Mouse (Mus musculus) heart, embryonic 15.5 days (tissue): Measurements from ENCODE around the gene Bahcc1. TPM values are rescaled to one million over a fixed set of nuclear protein-coding genes. Genes with fewer than 3 reads are reported as not detected.

Experiments
- ATAC-seq: fragments of 200-750 bp; cut with Nextera tagmentation; replicated peaks from 2 replicates; pipeline ENCODE4 v1.8.0; 2017; ENCODE audit warnings: low read depth, moderate TSS enrichment; ENCODE audit not compliant: insufficient number of reproducible peaks, insufficient read depth, low FRiP score
- H3K27ac ChIP-seq: fragments of 300-500 bp; sonication (generic); 2 replicates; pipeline ENCODE4 v1.5.1; 2015; ENCODE audit warnings: mild to moderate bottlenecking, inconsistent platforms
- H3K27me3 ChIP-seq: fragments of 300-500 bp; sonication (generic); 2 replicates; pipeline ENCODE4 v1.6.1; 2015; ENCODE audit warnings: inconsistent platforms
- H3K36me3 ChIP-seq: fragments of 300-500 bp; sonication (generic); 2 replicates; pipeline ENCODE4 v1.6.1; 2015; ENCODE audit warnings: mild to moderate bottlenecking, inconsistent platforms
- H3K4me1 ChIP-seq: fragments of 300-500 bp; sonication (generic); replicated peaks from 2 replicates; pipeline ENCODE4 v1.6.1; 2015; ENCODE audit warnings: inconsistent platforms
- H3K4me2 ChIP-seq: fragments of 300-500 bp; sonication (generic); 2 replicates; pipeline ENCODE4 v1.6.1; 2015; ENCODE audit warnings: inconsistent platforms, mild to moderate bottlenecking, moderate library complexity
- H3K4me3 ChIP-seq: fragments of 300-500 bp; sonication (generic); 2 replicates; pipeline ENCODE4 v1.5.1; 2015; ENCODE audit warnings: mild to moderate bottlenecking, inconsistent platforms
- H3K9ac ChIP-seq: fragments of 300-500 bp; sonication (generic); 2 replicates; pipeline ENCODE4 v1.6.1; 2015; ENCODE audit warnings: mild to moderate bottlenecking, inconsistent platforms
- H3K9me3 ChIP-seq: fragments of 300-500 bp; sonication (generic); replicated peaks from 2 replicates; pipeline ENCODE4 v1.6.1; 2016; ENCODE audit warnings: inconsistent platforms
- WGBS: fragments of 180-500 bp; shearing (Covaris S2); methylation state at CpG from one replicate; pipeline ENCODE4 v1.1.7; 2015; ENCODE audit warnings: mixed read lengths; 5-methylcytosine and 5-hydroxymethylcytosine counted together
- polyA plus RNA-seq: library from polyadenylated mRNA; unstranded; fragments of >200 nt; fragmentation: Nextera tagmentation; extraction: Ambion mirVana; gene quantifications from 2 replicates; pipeline ENCODE4 v1.2.1, GENCODE M21; 2015

The Bahcc1 gene
- polyA plus RNA-seq, 1 experiment from 2014 or later: 4.2 TPM

DNA sequence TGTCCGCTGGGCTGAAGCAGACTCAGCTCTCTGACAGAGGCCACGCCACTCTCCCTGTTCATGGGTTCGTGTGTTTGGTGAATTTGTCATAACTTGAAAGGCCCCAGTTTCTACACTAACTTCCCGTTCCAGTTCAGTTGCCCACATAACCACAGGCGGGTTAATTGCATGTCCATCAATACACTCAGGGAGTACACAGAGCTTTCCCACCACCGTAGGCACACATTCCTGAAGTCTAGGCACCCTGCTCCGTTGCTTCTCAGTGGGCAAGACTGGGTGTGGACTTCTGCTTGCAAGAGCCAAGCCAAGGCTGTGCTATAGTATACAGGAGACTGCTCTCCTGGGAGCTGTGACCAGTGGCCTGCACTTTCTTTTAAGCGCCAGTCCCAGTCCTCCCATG lies 23.3 kb upstream of the Bahcc1 start:
- Histone ChIP-seq H3K4me1 (peaks cover 29% of the 10 kb centered on the region), H3K36me3 (no peaks in the 10 kb centered on the region), H3K4me3 (no peak overlapping the region), H3K4me2 (no peak overlapping the region), H3K9me3 (no peaks in the 10 kb centered on the region), H3K9ac (no peak overlapping the region), H3K27me3 (no peaks in the 10 kb centered on the region), H3K27ac (no peak overlapping the region)
- WGBS: 72% methylated on average over 8 of the region's 8 CpGs
- no peak for ATAC-seq

GRCm38 (mm10) chr11:120215726-120216241 lies 17.0 kb upstream of the Bahcc1 start:
- ATAC-seq: no peak
- H3K27ac ChIP-seq: peak overlapping the region; percentile 87
- H3K4me2 ChIP-seq: 0 out of 2 replicates have a peak overlapping the region, but pooled peaks have one; percentile 2
- peaks cover 51% of the 10 kb centered on the region for H3K4me1 ChIP-seq
- no peaks in the 10 kb centered on the region for H3K9me3 ChIP-seq
- no peaks in the 10 kb centered on the region for H3K27me3 ChIP-seq
- 34% methylated on average over 10 of the region's 10 CpGs for WGBS
- no peak overlapping the region for H3K9ac ChIP-seq
- no peak overlapping the region for H3K4me3 ChIP-seq
- no peaks in the 10 kb centered on the region for H3K36me3 ChIP-seq

- H3K4me1 ChIP-seq: peaks cover 60% of the 10 kb centered on the region
These were observed 16.0 kb upstream of the Bahcc1 start for GRCm38 (mm10) chr11:120216540-120217324.

DNA sequence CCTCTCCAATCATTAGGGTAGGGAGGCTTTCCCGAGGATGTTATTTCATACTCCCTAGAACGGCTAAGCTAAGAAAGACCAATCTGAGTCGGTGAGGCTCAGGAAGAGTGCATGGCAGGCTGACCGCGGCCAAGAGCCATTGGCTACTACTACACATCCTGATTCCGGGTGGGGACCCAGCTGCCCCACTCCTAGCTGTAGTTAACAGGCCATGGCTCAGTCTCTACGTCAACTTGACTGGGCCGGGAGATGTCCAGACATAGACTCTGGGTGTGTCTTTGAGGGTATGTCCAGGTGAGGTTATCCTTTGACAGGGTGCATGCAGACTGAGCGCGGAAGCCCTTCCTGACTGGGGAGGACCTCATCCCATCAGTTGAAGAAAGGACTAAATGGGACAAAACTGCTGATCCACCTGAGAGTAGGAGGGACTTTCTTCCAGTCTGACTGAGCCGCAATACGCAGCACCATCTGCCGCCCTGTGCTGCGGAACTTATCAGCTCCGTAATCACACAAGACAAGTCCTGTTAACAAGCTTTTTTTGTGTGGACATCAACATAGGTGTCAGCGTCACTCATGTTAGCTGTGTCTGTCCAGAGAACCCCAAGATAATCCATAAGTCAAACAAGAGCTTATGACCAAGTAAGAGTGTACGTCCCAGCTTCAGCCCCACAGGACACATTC lies 14.4 kb upstream of the Bahcc1 start:
- Histone ChIP-seq H3K4me2 (no peak overlapping the region), H3K4me1 (peaks cover 62% of the 10 kb centered on the region), H3K27ac (peak overlapping the region; percentile 59), H3K4me3 (no peak overlapping the region), H3K9ac (no peak overlapping the region), H3K27me3 (no peaks in the 10 kb centered on the region), H3K36me3 (no peaks in the 10 kb centered on the region), H3K9me3 (no peaks in the 10 kb centered on the region)
- no peak for ATAC-seq
- WGBS: 78% methylated on average over 17 of the region's 17 CpGs

More at GRCm38 (mm10) chr11:120216540-120217324, 16.0 kb upstream of the Bahcc1 start:
- Histone ChIP-seq H3K9me3 (no peaks in the 10 kb centered on the region), H3K9ac (peak overlapping the region; percentile 30; the same call in 1 of the 2 replicates), H3K4me3 (no peak overlapping the region), H3K27ac (peak overlapping the region; percentile 87), H3K27me3 (no peaks in the 10 kb centered on the region), H3K36me3 (no peaks in the 10 kb centered on the region), H3K4me2 (peak overlapping the region; percentile 11; the same call in 1 of the 2 replicates)
- 21% methylated on average over 11 of the region's 11 CpGs for WGBS
- peak; percentile 64 for ATAC-seq

- WGBS: 46% methylated on average over 6 of the region's 6 CpGs
- peak overlapping the region; percentile 59 for H3K27ac ChIP-seq
- no peaks in the 10 kb centered on the region for H3K36me3 ChIP-seq
- ATAC-seq: peak; percentile 44; the same call in 1 of the 2 replicates
- no peaks in the 10 kb centered on the region for H3K9me3 ChIP-seq
- no peak overlapping the region for H3K4me2 ChIP-seq
- H3K4me1 ChIP-seq: peaks cover 68% of the 10 kb centered on the region
- H3K9ac ChIP-seq: no peak overlapping the region
- no peak overlapping the region for H3K4me3 ChIP-seq
- H3K27me3 ChIP-seq: no peaks in the 10 kb centered on the region
These were observed 13.8 kb upstream of the Bahcc1 start for GRCm38 (mm10) chr11:120218946-120219345.

DNA sequence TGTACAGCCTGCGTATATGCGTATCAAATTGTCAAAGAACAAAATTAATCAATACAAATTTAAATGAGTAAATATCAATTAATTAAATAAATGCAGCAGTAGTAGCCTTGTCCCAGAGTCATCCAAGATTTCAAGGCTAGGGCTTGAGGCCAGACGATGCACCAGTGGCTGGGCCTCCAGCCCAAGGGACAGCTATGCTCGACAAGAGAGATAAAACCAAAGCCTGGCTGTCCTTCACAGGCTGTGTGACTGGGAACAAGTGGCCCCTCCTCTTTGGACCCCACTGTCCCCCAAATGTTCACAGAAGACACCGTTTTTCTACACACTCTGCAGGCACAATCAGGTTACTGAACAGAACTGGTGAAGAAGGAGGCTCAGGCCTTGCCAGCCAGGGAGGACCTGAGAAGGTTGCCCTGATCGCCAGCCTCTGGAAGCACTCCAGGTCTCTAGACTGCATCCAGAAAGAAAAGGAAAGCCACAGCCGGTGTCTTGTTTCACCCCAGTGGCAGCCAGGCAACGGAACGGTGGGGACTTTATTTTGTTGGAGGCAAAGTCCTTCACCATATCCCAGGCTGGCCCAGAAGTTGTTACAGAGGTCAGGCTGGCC lies 12.7 kb upstream of the Bahcc1 start:
- Histone ChIP-seq H3K4me3 (no peak overlapping the region), H3K4me2 (no peak overlapping the region; the same call in 1 of the 2 replicates), H3K36me3 (no peaks in the 10 kb centered on the region), H3K9me3 (no peaks in the 10 kb centered on the region), H3K9ac (no peak overlapping the region), H3K4me1 (peaks cover 79% of the 10 kb centered on the region), H3K27me3 (no peaks in the 10 kb centered on the region), H3K27ac (peak overlapping the region; percentile 59)
- WGBS: 29% methylated on average over 9 of the region's 9 CpGs
- ATAC-seq: no peak

- H3K27me3 ChIP-seq: no peaks in the 10 kb centered on the region
- WGBS: 44% methylated on average over 12 of the region's 12 CpGs
- peaks cover 81% of the 10 kb centered on the region for H3K4me1 ChIP-seq
- peak overlapping the region; percentile 5 for H3K4me3 ChIP-seq
- ATAC-seq: no peak
- no peaks in the 10 kb centered on the region for H3K36me3 ChIP-seq
- peak overlapping the region; percentile 34; the same call in 1 of the 2 replicates for H3K9ac ChIP-seq
- H3K9me3 ChIP-seq: no peaks in the 10 kb centered on the region
- H3K27ac ChIP-seq: peak overlapping the region; percentile 59
- peak overlapping the region; percentile 9; the same call in 1 of the 2 replicates for H3K4me2 ChIP-seq
These were observed 11.6 kb upstream of the Bahcc1 start for GRCm38 (mm10) chr11:120220963-120221827.

DNA sequence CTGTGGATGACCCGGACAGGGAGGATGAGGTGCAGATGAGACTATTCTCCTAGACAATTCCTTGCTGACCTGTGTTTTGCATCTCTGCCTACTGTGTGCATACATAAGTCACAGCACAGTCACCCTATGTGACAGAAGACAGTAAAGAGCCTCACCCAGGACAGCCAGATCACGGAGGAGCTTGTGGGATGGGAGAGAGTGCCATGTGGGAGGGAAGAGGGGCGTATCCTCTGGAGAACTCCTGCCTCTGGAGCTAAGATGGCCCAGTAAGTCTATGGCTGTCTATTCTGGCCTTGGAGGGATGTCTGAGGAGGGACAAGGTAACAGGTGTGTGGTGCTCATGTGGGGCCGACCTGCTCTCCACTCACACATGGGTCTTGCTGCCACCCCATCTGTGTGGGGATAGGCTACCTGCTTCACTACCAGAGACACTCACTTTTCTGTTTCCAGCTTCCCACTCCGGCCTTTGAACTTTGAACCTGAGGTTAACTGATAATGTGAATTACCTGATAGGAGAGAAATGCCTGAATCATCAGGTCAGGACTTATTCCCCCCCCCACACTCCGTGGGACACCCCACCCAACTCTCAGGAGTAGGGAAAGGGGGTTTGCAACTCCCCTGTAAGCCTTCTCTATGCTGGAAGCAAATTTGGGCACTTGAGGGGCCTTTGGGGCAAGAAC lies 10.2 kb upstream of the Bahcc1 start:
- no peak overlapping the region for H3K9ac ChIP-seq
- no peaks in the 10 kb centered on the region for H3K36me3 ChIP-seq
- H3K27ac ChIP-seq: no peak overlapping the region
- H3K4me3 ChIP-seq: no peak overlapping the region
- ATAC-seq: no peak
- WGBS: 78% methylated on average over 6 of the region's 6 CpGs
- H3K4me2 ChIP-seq: no peak overlapping the region
- no peaks in the 10 kb centered on the region for H3K9me3 ChIP-seq
- peaks cover 81% of the 10 kb centered on the region for H3K4me1 ChIP-seq
- no peaks in the 10 kb centered on the region for H3K27me3 ChIP-seq

GRCm38 (mm10) chr11:120223586-120224487 lies 8.9 kb upstream of the Bahcc1 start:
- Histone ChIP-seq H3K4me1 (peaks cover 83% of the 10 kb centered on the region), H3K9me3 (no peaks in the 10 kb centered on the region), H3K36me3 (no peaks in the 10 kb centered on the region), H3K27me3 (no peaks in the 10 kb centered on the region), H3K27ac (peak overlapping the region; percentile 35), H3K4me3 (no peak overlapping the region), H3K9ac (0 out of 2 replicates have a peak overlapping the region, but pooled peaks have one; percentile 10), H3K4me2 (peak overlapping the region; percentile 5; the same call in 1 of the 2 replicates)
- no peak for ATAC-seq
- WGBS: 58% methylated on average over 19 of the region's 19 CpGs
